Mouse (Mus musculus): ENCODE data around the gene Il1f6.

GRCm38 (mm10) chr2:24273619-24274018 lies 58.4 kb downstream of the Il1f6 start:
- TF ChIP-seq CEBPB (IDR thresholded peaks at IDR 0.05; ENCODE audit: insufficient read depth, poor library complexity, severe bottlenecking) (no peak), POLR2A (IDR thresholded peaks at IDR 0.05; ENCODE audit: insufficient read length, low read depth) (no peak), MYOD1 (IDR thresholded peaks at IDR 0.05; ENCODE audit: control insufficient read depth in 1 of 3, insufficient read length in 2 of 3, low read depth in 2 of 3) (no peak), POLR2AphosphoS2 (IDR thresholded peaks at IDR 0.05; ENCODE audit: insufficient read length, low read depth) (no peak), E2F4 (IDR thresholded peaks at IDR 0.05; ENCODE audit: insufficient read depth) (no peak), MAX (IDR thresholded peaks at IDR 0.05; ENCODE audit: low read depth) (no peak), USF1 (IDR thresholded peaks at IDR 0.05; ENCODE audit: low read depth) (no peak), SRF (IDR thresholded peaks at IDR 0.05; ENCODE audit: control insufficient read depth, insufficient read length, low read depth) (no peak), TCF3 (IDR thresholded peaks at IDR 0.05; ENCODE audit: insufficient read length, low read depth) (no peak)
